Mouse (Mus musculus): ENCODE data around the gene H13. TPM values are rescaled to one million over a fixed set of nuclear protein-coding genes. Genes with fewer than 3 reads are reported as not detected.

The H13 gene
- 104 and 106 TPM in 2 replicates for total RNA-seq (2017)

DNA sequence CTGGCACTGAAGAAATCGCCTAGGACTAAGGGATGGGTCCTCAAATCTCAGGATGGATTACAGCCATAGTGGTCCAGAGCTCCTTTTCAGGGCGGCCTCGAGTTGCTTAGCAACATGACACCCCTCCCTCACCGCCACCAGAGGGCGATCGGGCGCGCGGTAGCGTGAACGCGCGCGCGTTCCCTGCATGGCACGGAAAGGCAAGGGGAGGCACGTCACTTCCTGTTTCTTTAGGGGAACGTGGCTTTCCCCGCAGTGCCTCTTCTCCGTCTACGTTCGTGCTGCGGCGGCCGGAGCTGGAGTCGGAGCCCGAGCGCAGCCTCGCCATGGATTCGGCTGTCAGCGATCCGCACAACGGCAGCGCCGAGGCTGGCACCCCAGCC lies at the start of gene H13:
Gene H13, plus strand, starts transcription at position 206 of the 383 bp plus-strand sequence.
- peak; percentile 83 for ATAC-seq (replicated peaks in 1 of 2; ENCODE audit: insufficient read depth in 1 of 2, low FRiP score in 2 of 2, low TSS enrichment in 1 of 2, low read depth in 1 of 2, poor library complexity in 2 of 2, severe bottlenecking in 2 of 2)

- peak; percentile 83 to 86 for ATAC-seq (replicated peaks in 1 of 2; ENCODE audit: insufficient read depth in 1 of 2, low FRiP score in 2 of 2, low TSS enrichment in 1 of 2, low read depth in 1 of 2, poor library complexity in 2 of 2, severe bottlenecking in 2 of 2)
These were observed 48.7 kb upstream of the H13 start for GRCm38 (mm10) chr2:152620367-152621134.

DNA sequence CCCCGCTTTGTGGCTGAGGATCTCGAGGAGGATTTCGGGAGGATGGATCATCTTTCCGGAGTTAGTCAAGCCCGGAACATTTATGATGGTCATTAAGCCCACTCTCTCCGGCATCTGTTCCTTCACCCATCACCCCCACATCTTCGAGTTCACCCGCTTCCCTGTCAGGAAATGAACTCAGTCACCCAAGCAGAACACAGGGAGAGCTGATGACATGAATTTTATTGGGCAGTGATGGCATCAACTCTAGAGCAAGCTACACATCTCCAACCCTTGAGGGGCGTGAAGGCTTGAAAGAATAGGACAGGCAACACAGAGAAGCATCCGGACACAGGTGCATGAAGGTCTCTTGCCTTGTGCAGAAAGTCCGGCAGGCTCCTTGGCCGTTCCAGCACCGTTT lies 47.1 kb upstream of the H13 start:
- ATAC-seq (replicated peaks in 1 of 2; ENCODE audit: insufficient read depth in 1 of 2, low FRiP score in 2 of 2, low TSS enrichment in 1 of 2, low read depth in 1 of 2, poor library complexity in 2 of 2, severe bottlenecking in 2 of 2): no peak

DNA sequence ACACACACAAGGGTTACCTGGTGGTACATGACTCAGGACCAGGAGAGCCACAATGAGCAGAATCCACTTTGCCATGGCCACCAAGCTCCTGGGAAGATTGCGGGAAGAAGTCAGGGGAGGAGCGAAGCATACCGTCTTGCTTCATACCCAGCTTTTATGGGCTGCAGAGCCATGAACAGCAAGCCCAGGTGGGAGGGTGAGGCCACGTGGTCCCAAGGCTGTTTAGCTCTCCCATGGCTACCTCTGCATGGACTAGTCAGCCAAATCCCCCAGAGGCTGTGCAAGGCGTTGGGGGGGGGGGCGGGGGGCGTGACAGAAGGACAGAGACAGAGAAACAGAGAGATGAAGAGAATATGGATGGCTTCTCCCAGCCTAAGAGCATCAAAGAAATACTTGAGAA lies 46.3 kb upstream of the H13 start, which contains the start of gene Defb25:
Gene Defb25, minus strand, starts transcription at position 101 of the 400 bp plus-strand sequence.
- ATAC-seq (replicated peaks in 1 of 2; ENCODE audit: insufficient read depth in 1 of 2, low FRiP score in 2 of 2, low TSS enrichment in 1 of 2, low read depth in 1 of 2, poor library complexity in 2 of 2, severe bottlenecking in 2 of 2): no peak

GRCm38 (mm10) chr2:152624566-152624965 lies 44.7 kb upstream of the H13 start:
- ATAC-seq (replicated peaks in 1 of 2; ENCODE audit: insufficient read depth in 1 of 2, low FRiP score in 2 of 2, low TSS enrichment in 1 of 2, low read depth in 1 of 2, poor library complexity in 2 of 2, severe bottlenecking in 2 of 2): no peak

DNA sequence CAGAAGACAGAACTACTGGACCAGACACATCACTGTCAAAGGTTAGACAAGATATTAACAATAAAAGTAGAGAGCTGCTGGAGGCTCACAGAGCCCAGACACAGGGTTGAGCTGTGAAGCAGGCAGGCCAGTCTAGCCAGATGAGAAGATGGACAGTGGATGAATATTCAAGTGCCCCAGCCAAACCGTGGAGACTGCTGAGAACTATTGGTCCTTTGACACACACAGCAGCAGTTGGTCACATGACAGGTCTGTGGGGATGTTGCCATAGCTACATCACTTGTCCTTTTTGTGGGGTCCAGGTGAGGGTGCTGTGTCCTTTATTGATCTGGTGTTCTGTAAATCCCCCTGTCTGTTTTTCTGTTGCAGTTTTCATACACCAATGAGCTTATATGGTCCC lies 44.0 kb upstream of the H13 start:
- no peak for ATAC-seq (replicated peaks in 1 of 2; ENCODE audit: insufficient read depth in 1 of 2, low FRiP score in 2 of 2, low TSS enrichment in 1 of 2, low read depth in 1 of 2, poor library complexity in 2 of 2, severe bottlenecking in 2 of 2)

DNA sequence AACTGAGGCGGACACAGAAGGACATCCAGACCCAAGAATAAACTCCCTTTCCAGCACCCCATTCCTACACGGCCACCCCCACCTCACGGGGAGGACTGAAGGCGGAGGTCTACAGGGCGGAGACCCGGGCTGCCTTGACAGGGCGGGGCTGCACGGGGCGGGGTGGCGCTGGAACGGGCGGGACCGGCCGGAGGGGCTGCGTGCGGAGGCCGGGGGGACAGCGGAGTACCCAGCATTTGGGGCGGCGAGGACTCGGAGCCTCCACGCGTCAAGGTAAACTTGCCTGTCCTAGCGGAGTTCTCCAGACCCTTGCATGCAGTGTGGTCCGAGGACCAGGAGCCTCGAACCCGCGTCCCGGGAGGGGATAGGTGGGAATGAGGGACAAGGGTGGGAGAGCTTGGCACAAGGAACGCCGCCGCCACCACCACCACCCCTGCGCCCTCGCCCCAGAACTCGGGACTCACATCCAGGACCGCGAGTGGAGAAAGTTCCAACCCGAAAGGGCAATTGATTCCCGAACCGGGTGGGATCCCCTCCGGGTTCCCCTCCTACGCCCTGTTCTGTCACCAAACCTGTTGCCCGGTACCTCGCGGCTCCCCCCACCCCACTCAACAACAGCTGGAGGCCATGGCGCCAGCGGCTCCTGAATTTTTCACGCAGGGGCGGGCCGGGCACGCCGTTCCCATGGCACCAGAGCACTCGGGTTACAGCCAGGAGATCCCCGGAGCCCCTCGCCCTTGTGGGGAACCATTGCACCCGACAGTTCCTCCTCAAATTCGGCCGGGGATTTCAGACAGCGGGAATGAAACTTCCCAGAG lies 42.3 kb upstream of the H13 start, which contains the start of gene Rem1:
Gene Rem1, plus strand, starts transcription at position 178 of the 818 bp plus-strand sequence.
- peak; percentile 22 to 27; a peak in 2 of 4 replicates for ATAC-seq (replicated peaks in 1 of 2; ENCODE audit: insufficient read depth in 1 of 2, low FRiP score in 2 of 2, low TSS enrichment in 1 of 2, low read depth in 1 of 2, poor library complexity in 2 of 2, severe bottlenecking in 2 of 2)

GRCm38 (mm10) chr2:152628066-152628465 lies 41.2 kb upstream of the H13 start:
- ATAC-seq (replicated peaks in 1 of 2; ENCODE audit: insufficient read depth in 1 of 2, low FRiP score in 2 of 2, low TSS enrichment in 1 of 2, low read depth in 1 of 2, poor library complexity in 2 of 2, severe bottlenecking in 2 of 2): no peak

- ATAC-seq (replicated peaks in 1 of 2; ENCODE audit: insufficient read depth in 1 of 2, low FRiP score in 2 of 2, low TSS enrichment in 1 of 2, low read depth in 1 of 2, poor library complexity in 2 of 2, severe bottlenecking in 2 of 2): no peak
These were observed 40.0 kb upstream of the H13 start for GRCm38 (mm10) chr2:152629239-152629638.

DNA sequence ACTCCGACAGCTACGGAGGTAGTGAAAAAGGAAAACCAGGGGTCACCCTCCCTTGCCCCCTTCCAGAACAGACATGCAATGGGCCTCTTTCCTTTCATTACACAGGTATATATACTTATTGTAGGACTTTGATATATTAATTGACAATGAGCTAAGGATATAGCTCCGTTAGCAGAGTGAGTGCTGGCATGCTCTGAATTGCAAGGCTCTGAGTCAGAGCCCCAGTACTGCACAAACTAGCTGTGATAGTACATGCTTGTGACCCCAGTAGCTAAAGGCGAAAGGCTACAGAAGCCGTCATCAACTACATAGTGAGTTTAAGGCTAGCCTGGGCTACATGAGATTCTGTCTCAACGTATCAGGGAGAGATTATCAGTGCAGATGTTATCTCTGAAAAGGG lies 39.4 kb upstream of the H13 start:
- no peak for ATAC-seq (replicated peaks in 1 of 2; ENCODE audit: insufficient read depth in 1 of 2, low FRiP score in 2 of 2, low TSS enrichment in 1 of 2, low read depth in 1 of 2, poor library complexity in 2 of 2, severe bottlenecking in 2 of 2)

- ATAC-seq (replicated peaks in 1 of 2; ENCODE audit: insufficient read depth in 1 of 2, low FRiP score in 2 of 2, low TSS enrichment in 1 of 2, low read depth in 1 of 2, poor library complexity in 2 of 2, severe bottlenecking in 2 of 2): no peak; a peak in 1 of 4 replicates
These were observed 35.9 kb upstream of the H13 start for GRCm38 (mm10) chr2:152633334-152633733.

DNA sequence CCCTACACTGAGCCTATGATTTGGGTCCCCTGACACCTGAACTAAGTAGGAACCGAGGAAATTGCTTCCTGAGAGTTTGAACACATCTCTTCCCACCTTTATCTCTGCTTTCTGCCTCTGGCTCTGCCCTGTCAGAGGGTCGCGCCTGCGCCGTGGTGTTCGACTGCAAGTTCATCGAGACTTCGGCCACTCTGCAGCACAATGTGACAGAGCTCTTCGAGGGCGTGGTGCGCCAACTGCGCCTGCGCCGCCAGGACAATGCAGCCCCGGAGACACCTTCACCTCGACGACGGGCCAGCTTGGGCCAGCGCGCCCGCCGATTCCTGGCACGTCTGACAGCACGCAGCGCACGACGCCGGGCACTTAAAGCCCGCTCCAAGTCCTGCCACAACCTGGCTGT lies 35.0 kb upstream of the H13 start:
- no peak for ATAC-seq (replicated peaks in 1 of 2; ENCODE audit: insufficient read depth in 1 of 2, low FRiP score in 2 of 2, low TSS enrichment in 1 of 2, low read depth in 1 of 2, poor library complexity in 2 of 2, severe bottlenecking in 2 of 2)

DNA sequence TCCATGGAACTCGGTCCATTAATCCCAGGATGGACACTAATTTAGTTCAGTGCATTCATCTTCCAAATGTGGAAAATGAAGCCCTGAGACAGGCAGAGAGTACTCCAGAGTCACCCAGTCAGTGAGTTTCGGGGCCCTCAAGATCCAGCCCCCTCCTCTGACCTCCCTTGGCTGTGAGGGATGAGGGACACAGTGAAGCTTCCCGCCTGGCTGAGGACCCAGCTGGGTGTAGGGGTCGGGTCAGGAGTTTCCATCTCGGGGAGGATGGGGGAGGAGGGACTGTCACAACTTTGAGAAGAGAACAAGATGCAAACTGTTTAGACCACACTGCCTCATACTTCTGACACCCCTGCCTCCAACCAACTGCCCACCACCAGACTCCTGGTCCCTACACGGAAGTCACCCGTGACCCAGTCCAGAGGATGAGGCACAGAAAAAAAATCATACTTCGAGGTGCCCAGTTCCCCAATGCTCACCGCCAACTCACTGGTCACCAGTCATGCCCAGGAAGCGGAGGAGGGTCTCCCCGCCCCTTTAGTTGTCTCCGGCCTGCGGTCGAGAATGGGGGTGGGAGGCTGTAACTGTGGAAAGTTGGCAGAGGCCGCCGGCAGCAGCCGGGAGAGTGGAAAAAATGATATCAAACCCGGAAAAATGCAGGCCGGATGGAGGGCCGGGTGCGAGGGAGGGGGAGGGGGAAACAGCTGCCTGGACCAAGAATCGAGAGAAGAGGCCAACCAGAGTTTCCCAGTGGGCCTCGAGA lies 32.8 kb upstream of the H13 start:
- no peak for ATAC-seq (replicated peaks in 1 of 2; ENCODE audit: insufficient read depth in 1 of 2, low FRiP score in 2 of 2, low TSS enrichment in 1 of 2, low read depth in 1 of 2, poor library complexity in 2 of 2, severe bottlenecking in 2 of 2)

- no peak for ATAC-seq (replicated peaks in 1 of 2; ENCODE audit: insufficient read depth in 1 of 2, low FRiP score in 2 of 2, low TSS enrichment in 1 of 2, low read depth in 1 of 2, poor library complexity in 2 of 2, severe bottlenecking in 2 of 2)
These were observed 32.3 kb upstream of the H13 start for GRCm38 (mm10) chr2:152637006-152637322.

DNA sequence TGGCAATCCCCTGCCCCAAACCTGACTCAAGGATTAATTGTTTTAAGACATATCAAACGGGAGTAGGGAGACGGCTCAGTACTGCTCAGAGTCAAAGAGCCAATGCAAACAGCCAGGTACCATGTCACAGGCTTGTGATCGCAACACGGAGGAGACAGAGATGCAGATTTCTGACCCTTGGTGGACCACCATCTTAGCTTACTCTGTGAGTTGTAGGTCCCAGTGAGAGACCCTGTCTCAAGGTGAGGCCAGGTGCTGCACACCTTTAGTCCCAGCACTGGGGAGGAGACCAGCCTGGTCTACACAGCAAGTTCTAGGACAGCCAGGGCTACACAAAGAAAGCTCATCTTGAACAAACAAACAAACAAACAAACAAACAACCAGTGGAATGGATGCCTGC lies 31.9 kb upstream of the H13 start:
- no peak for ATAC-seq (replicated peaks in 1 of 2; ENCODE audit: insufficient read depth in 1 of 2, low FRiP score in 2 of 2, low TSS enrichment in 1 of 2, low read depth in 1 of 2, poor library complexity in 2 of 2, severe bottlenecking in 2 of 2)

DNA sequence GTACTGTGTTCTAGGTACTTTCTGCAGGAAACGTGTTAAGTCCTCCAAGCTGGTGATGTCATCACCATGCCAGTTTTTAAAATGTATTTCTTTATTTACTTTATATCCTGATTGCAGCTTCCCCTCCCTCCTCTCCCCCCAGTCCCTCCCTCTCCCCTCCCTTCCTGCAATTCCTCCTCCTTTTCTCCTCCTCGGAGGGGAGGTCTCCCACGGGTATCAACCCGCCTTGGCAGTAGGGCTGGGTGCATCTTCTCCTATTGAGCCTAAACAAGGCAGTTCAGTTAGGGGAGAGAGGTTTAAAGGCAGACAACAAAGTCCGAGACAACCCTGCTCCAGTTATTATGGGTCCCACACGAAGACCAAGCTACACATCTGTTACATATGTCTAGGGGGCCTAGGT lies 30.4 kb upstream of the H13 start:
- no peak for ATAC-seq (replicated peaks in 1 of 2; ENCODE audit: insufficient read depth in 1 of 2, low FRiP score in 2 of 2, low TSS enrichment in 1 of 2, low read depth in 1 of 2, poor library complexity in 2 of 2, severe bottlenecking in 2 of 2)

- ATAC-seq (replicated peaks in 1 of 2; ENCODE audit: insufficient read depth in 1 of 2, low FRiP score in 2 of 2, low TSS enrichment in 1 of 2, low read depth in 1 of 2, poor library complexity in 2 of 2, severe bottlenecking in 2 of 2): no peak
These were observed 29.7 kb upstream of the H13 start for GRCm38 (mm10) chr2:152639406-152640113.

Measured in hematopoietic stem cell, adult 5-6 weeks (primary cell).